Mouse (Mus musculus) urinary bladder, postnatal 36 days (tissue): Measurements from ENCODE around the gene Dnajc7.
"Not testable (repeated sequence)": the region's sequence is repeated elsewhere in the genome, so short reads cannot be mapped to it uniquely, and the experiment has no call there.

Experiments used
- DNase-seq, 2 experiments: peaks; one replicate each; pipeline ENCODE4 v3.0.0; 2022; ENCODE audit warnings: low spot score in 2 of 2, mixed read lengths in 1 of 2

Gene Dnajc7

DNA sequence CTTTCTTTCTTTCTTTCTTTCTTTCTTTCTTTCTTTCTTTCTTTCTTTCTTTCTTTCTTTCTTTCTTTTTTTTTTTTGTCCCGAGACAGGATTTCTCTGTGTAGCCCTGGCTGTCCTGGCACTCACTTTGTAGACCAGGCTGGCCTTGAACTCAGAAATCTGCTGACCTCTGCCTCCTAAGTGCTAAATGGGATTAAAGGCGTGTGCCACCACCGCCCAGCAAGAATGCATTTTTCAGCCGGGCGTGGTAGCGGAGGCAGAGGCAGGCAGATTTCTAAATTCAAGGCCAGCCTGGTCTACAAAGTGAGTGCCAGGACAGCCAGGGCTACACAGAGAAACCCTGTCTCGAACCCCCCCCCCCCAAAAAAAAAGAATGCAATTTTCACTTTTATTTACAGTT lies 3.1 kb downstream of the Dnajc7 start:
- not testable (repeated sequence) for DNase-seq

- DNase-seq, result no peak
These were observed 3.6 kb downstream of the Dnajc7 start for GRCm38 (mm10) chr11:100616332-100616731.

DNA sequence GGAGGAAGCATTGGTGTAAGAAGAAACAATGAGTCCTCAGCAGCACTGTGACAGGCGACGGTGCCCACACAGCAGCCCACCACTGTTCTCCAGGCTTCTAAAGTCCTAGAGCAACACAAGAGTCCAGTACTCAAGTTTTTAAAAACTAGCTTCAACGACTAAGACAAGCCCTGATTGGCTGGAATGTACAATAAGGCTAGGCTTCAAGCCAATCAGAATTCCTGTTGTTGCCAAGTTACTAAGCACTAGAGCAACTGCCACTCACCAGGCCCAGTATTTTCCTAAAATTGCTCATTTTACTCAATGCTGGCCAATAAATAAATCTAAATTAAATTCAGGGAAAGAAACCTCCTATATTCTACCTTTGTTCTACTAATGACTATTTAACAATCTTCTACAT lies 6.7 kb downstream of the Dnajc7 start:
- no peak for DNase-seq

- DNase-seq, result no peak
These were observed 8.3 kb downstream of the Dnajc7 start for GRCm38 (mm10) chr11:100611627-100612026.

DNA sequence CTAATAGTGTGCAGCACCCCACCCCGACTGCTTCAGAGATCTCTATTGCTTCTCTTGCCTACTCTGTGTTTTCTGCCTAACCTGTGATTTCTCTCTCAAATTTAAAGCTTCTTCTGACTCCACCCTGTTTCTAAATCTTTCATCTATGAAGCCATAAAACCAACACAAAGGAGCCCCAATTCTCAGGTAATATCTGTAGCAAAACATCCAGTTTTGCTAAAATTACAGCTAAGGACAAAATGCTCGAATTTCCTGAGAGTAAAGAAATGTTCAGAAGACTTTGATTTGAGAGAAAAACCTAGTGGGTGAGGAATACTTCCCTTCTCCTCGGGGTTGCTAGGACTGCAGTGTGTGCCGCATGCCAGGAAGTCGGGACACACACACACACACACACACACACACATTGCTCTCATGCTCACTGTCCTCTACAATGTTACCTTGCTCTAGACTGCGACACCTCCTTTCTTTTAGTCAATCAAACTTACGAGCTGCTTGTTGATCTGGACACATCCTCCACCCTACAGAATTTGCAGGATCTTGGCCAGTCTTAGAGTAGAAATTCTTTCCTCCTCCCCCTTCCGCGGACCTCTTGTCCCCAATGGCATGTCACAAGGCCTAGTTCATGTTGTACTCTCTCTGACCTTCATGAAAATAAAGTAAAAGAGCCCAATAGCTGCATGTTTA lies 9.8 kb downstream of the Dnajc7 start:
- DNase-seq, result no peak

- DNase-seq, result no peak
These were observed 10.5 kb downstream of the Dnajc7 start for GRCm38 (mm10) chr11:100609355-100609996.

- no peak for DNase-seq
These were observed 11.2 kb downstream of the Dnajc7 start for GRCm38 (mm10) chr11:100608796-100609195.

DNA sequence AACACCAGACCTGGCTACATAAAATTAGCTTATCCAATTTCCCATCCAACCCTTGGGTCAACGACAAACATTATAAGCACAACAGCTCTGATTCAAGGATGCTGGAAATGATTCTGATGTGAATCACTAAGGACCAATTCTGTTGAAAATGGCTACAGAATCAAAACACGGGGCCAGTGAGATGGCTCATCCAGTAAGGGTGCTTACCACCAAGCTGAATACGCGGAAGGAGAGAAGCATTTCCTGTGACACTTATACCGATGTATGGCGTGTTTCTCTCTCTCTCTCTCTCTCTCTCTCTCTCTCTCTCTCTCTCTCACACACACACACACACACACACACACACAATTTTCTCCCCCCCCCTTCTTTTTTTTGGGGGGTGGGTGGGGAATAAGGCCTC lies 12.8 kb downstream of the Dnajc7 start:
- DNase-seq, result no peak

- no peak for DNase-seq
These were observed 14.5 kb downstream of the Dnajc7 start for GRCm38 (mm10) chr11:100605451-100605850.

DNA sequence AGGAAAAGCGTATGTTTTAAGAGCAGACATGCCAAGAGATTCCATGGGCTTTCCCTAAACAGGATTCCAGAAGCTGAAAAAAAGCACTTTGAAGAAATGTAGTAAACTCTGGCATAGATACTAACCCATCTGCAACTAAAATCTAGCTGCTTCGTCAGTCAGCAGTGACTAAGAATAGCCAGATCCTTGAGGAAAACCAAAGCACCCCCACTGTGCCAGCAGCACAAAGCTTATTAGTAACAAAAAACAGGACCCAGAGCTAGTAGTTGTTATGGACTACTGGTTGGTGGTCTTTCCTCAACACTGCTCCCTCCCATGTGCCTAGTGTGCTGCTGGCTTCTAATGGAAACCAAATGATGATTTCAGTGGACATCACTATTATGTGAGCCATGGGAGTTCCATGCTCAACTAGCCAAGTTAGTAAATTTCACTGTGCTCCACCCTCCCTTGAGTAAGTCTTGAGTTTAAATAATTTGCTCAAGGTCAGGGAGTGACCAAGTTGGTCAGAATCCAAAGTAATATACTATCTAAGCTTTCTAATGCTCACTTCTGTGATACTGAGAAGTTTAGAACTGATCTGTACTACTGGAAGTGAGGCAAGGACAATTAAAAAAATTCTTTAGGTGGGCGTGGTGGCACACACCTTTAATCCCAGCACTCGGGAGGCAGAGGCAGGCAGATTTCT lies 15.5 kb downstream of the Dnajc7 start:
- DNase-seq, result no peak

DNA sequence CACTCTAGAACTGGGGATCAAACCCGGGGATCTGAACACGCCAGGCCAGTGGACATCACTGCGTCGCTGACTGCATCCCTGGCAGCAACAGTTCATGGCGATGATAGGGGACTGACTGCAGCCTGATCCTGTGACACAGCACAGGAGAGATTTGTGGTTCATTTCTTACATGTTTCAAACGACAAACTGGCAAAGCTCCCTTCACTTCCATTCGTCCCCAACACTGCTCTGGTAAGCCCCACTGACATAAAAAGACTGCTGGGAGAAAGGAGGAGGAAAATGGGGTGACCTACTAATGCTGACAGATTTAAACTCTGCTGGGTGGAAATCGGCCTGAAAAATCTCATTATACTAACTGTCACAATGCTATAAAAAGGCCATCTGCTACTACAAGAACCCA lies 16.2 kb downstream of the Dnajc7 start:
- no peak for DNase-seq

- no peak for DNase-seq
These were observed 16.8 kb downstream of the Dnajc7 start for GRCm38 (mm10) chr11:100603155-100603554.

GRCm38 (mm10) chr11:100601372-100601771 lies 18.6 kb downstream of the Dnajc7 start:
- no peak for DNase-seq

DNA sequence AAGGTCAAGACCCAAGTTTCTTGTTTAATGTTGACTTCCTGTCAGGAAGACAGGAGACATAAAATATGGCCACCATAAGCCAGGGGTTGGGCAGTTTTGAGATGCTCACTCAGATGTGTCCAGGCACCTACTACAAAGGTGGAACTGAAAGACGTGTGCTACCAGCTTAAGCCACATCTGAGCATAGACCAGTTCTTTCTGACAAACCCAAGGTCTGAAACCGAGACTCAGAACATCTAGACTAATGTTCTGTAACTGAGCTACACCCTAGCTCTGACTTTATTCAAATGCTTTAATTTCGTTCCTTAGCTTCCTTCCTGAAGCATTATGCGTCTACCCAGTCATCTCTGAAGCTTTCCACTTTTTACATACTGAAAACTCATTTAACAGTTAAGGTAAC lies 21.9 kb downstream of the Dnajc7 start:
- DNase-seq, result no peak

- no peak for DNase-seq
These were observed 24.4 kb downstream of the Dnajc7 start for GRCm38 (mm10) chr11:100595533-100595932.

DNA sequence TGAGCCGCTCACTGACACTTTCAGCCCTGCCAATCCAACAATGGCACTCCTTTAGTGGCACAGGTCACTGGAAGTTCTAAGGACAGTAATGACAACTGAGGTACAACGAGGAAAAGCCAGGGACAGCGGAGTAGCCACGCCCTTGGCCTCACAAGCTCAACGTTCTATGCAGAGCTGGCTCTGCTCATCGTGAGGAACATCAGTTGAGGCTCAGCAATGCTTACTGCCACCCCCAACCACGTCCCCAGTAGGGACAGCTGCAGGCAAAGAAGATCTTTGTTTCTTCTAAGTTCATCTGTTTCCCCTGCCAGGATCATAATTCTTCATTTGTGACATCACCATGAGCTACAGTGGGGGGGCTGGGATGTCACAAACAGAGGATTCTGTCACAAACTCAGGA lies 25.4 kb downstream of the Dnajc7 start:
- DNase-seq, result no peak

DNA sequence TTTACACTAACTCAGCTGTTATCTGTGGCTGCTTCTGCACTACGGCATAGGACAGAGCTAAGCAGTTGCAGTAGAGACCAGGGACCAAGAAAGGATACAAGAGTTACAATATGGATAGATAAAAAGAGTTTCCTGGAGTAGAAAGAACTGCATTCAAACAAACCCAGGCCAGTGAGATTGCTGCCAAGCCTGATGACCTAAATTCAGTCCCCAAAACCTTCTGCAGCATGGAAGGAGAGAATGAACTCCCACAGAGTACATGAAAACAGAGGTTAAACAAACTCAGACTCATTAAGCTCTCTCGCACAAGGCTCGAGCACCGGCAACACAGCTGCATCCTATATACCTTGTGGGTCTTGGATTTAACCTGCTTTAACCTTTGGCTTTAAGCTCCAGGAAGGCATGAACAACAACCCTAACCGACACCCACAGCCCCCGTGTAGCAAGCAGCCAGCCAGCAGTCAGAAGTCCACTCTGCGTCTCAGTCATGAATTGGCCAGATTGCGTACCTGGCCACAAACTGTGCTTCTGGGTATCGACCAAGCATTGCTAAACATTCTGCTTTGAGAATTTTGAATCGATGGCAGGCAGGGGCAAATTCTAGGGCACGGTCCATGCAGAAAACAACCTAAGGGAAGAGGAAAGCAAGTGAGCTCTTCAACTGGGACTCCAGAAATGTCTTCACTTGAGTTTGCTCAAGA lies 27.5 kb downstream of the Dnajc7 start:
- no peak for DNase-seq

- DNase-seq, result no peak
These were observed 31.5 kb downstream of the Dnajc7 start for GRCm38 (mm10) chr11:100588462-100588861.

DNA sequence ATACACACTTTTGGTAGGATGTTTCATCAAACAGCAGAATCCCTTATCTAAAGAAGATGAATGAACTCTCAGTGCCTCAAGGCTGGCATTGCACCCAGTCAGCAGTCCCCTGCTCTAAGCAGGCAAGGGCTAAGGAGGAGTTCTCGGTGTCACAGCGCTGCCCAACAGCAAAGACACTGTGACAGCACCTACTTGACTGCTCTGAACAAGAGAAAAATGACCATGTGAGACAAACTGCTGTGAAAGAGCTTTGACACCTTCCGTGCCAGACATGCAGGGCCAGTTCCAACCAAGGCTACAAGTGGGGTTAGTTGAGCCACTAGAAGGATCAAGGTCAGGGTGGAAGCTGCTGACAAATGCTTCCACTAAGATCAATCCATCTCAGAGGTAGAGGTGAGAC lies 34.8 kb downstream of the Dnajc7 start:
- DNase-seq, result no peak

DNA sequence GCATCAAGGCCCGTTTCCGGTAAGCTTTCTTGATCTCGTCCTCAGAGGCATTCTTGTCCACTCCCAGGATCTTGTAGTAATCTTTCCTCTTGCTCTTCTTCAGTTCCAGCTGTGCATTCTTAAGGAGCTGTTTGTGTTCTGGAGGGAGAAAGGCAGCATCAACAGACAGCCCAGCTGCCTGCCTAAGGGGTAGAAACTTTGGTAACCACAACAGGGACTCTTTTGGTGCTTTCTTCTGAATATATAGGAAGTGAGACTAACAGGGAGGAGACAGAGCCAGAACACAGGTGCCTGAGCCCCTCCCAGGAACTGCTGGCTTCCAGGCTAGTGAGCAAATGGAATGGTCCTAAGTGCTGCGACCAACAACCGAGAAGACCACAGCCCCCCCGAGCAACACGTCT lies 35.4 kb downstream of the Dnajc7 start:
- no peak for DNase-seq

DNA sequence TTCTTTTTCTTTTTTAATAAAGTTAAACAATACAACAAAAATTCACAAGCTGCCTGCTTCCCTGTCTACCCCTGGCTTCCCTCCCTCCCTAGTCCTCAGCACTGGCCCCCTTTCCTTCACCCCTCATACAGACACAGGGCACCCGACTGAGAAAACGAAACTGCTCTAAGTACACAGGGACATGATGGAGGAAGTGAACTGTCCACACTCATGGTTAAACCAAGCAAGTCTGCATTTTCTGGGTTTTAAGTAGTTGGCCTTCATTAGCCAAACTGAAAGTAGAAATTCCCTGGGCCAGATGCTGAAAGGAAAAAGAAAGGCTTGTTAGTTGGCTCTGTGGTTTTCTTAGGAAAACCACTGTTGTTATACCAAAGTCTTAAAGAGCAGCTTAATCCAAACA lies 37.1 kb downstream of the Dnajc7 start:
- no peak for DNase-seq

- not testable (repeated sequence) for DNase-seq
These were observed 37.6 kb downstream of the Dnajc7 start for GRCm38 (mm10) chr11:100582413-100582812.
